Mouse (Mus musculus) v-Abl transformed pro-B cells (cell line): ENCODE measurements at regions not wholly inside any gene's neighbourhood (a gene's known extent, or its start where the extent isn't known, plus 50 kb on each side); places are given as distances from the start of the nearest gene placed in this dataset.
"Not testable (repeated sequence)": the region's sequence is repeated elsewhere in the genome, so short reads cannot be mapped to it uniquely, and the experiment has no call there.

Source experiments
- in situ Hi-C, 2 experiments: fragments of 400-800 bp; cut with MboI; formaldehyde crosslinking; loops; one replicate each; pipeline ENCODE4 v1.15.1; 2025; ENCODE audit not compliant: unreplicated experiment in 2 of 2

DNA sequence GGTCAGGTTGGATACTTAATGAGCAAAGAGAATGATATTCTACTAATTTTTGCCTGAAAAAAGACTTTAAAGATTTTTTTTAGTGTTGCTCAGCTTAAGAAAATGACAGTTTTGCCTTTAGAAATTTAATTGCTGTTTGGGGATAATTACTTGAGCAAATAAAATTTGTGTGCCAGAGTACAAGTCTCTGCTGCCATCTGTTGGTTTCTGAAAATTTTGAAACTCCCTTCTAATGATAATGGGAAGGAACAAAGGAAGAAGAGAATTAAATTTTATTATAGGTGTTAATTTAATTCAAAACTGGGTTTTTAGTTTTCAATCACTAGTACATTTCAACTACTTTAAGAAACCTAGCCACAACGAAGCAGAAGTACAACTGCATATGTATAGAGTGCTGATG is 94.1 kb downstream of the Gm17521 start:
- in situ Hi-C loops: no loop called here

DNA sequence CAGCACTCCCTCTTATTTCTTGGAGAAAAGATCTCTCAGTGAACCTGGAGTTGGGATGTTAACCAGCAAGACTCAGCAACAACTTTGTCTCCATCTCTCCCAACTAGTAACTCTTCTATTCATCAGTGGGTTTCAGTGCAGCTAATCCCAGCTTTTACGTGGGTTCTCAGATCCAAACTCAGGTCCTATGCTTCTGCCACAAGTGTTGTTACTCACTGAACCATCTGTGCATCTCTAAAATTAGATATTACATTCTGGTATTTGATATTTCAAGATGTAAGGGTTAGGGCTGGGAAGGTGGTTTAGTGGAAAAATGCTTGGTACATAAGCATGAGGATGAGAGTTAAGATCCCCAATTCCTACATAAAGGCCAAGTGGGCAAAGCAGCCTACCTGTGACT is 136.8 kb downstream of the Gm17521 start:
- in situ Hi-C loops: loop anchor here in 1 of 2 experiments (25.0 kb wide), 1 partner anchor 95 kb away; no protein-coding TSS in a partner anchor

- in situ Hi-C loops: no loop called here
Observed at GRCm38 (mm10) chrX:122854453-122854852, 175.0 kb downstream of the Gm17521 start.

DNA sequence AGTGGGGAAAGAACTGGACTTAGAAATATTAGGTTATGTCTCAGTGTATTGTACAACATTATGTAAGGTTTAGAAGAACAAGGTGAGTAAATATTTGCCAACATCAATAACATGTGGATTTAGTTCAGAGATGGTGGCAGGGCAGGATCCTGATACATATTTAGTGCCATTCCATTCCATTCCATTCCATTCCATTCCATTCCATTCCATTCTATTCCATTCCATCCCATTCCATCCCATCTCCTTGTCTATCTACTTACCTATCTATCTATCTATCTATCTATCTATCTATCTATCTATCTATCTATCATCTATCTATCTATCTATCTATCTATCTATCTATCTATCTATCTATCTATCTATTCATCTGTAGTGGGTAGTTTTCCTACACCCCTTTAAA is 198.2 kb downstream of the Gm17521 start:
- in situ Hi-C loops: not testable (repeated sequence)

DNA sequence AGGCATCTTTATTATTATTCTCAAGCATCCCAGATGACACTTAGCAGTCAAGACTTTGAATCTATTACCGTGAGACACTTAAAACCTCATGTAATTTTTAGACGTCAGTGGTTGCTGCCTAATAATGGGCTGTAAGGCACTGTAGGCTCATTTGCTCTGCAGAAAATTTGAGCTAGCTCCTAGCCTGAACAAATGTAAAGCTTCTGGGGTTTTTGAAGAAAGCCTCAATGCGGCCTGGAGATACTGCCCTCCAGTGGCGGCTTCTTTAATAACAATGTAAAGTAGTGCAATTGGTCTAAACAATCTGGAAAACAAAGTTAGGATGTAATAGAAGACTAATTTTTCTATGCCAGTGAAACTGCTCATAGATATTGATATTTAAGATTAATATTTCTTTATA is 203.4 kb downstream of the Gm17521 start:
- in situ Hi-C loops: no loop called here
